Mouse (Mus musculus): ENCODE data around the gene Ptgir.

Ptgir gene

DNA sequence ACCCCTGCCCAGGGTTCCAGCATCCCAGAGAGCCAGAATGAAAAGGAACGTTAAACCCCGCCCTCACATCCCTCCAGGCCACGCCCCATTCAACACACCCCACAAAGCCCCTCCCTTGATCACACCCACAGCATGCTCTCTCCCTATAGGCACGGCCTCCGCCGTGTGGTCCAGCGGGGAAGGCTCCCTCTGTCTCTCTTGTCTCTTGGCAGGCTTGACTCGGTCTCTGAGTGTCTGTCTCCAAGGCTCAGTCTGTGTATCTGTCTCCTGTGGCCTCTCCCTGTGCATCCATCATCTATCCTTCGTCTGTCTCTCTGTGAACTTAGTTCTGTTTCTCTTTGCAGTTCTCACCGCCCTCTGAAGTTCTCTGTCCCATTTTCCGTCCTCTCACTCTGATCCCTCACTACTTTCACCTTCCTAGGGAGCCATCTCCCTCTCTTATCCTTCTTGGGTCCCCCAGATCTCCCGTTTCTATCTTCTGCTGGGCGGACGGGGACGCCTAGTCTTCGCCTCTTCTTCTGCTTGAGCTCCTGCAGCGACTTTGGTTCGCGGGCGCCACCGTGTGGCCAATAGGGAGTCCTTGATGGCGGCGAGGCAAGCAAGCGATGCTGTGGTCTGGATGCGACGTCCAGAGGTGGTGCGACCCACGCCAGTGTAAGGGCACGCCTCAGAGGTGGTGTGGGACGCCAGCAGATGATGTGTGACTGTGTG lies 14.5 kb upstream of the Ptgir start, which contains the start of gene Gng8:
TSS of gene Gng8 (plus strand) at position 146 of the 711 bp plus-strand sequence.
- peak; percentile 82 for DNase-seq (ENCODE audit: low read depth, low spot score)

DNA sequence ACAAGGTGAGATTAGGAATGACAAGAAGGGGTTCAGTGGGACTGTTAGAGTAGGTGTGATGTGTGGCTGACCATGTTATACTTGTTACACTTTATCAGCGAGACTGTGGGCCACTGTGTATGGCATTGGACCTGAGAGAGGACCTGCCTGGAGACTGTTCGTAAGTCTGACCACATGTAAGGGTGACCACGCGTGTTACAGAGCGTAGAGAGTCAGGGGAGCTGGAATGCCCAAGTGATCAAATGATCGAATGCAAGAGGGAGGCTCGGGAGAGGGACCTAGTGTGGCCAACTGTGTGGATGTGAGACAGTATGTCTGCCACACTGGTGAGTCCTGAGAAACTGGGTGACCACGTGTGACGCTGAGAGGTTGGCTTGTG lies 13.9 kb upstream of the Ptgir start:
- DNase-seq (ENCODE audit: low read depth, low spot score), result no peak

GRCm38 (mm10) chr7:16893612-16894011 lies 12.7 kb upstream of the Ptgir start:
- DNase-seq (ENCODE audit: low read depth, low spot score), result no peak

- DNase-seq (ENCODE audit: low read depth, low spot score), result no peak
Observed at GRCm38 (mm10) chr7:16894279-16894678, 12.0 kb upstream of the Ptgir start.

GRCm38 (mm10) chr7:16895000-16895399 lies 11.3 kb upstream of the Ptgir start:
- peak; percentile 61 for DNase-seq (ENCODE audit: low read depth, low spot score)

DNA sequence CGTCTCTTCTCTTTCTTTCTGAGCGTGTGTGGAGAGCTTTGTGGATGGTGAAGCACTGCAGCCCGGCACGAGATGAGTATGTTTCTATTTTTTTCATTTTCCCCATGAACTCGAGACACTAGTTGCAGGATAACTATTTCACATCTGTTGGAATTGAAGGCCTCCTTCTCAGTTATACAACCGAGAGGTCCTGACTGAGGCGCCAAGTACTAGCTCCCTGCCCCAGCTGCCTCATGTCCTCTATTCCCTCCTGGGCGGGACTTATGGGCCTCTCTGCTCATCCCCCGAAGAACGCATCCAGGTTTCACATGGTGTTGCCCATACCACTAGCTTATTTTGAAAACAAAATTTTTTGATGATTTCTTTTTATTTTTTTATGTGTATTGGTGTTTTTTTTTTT lies 10.8 kb upstream of the Ptgir start:
- DNase-seq (ENCODE audit: low read depth, low spot score), result no peak

GRCm38 (mm10) chr7:16900526-16900925 lies 5.8 kb upstream of the Ptgir start:
- no peak for DNase-seq (ENCODE audit: low read depth, low spot score)

DNA sequence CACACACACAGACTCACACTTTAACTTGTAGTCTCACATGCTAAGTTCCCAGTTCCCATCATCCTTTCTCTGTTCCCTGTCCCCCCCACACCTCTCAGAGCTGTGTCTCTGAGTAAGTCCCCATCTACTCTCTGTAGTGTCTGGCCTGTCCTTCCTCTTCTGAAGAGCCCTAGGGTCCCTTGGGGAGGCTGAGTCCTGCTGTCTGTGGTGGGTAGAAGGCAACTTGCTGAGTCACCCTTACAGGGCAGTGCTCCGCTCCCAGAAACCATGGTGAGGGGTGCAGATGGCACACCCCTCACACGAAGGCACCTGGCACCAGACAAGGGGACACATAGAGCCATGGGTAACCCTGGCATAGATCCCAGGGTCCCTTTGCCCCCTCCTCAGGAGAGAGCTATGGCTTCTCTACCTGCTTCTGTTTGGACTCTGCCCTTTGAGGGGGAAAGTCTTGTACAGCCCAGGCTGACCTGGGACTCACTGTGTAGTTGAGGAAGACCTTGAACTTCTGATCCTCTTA lies 2.8 kb upstream of the Ptgir start:
- DNase-seq (ENCODE audit: low read depth, low spot score), result no peak

- DNase-seq (ENCODE audit: low read depth, low spot score), result no peak
Observed at GRCm38 (mm10) chr7:16904120-16904675, 2.1 kb upstream of the Ptgir start.

- no peak for DNase-seq (ENCODE audit: low read depth, low spot score)
Observed at GRCm38 (mm10) chr7:16905491-16906021, 734 bp upstream of the Ptgir start.

- DNase-seq (ENCODE audit: low read depth, low spot score), result no peak
Observed at GRCm38 (mm10) chr7:16906889-16907559, 734 bp downstream of the Ptgir start.

DNA sequence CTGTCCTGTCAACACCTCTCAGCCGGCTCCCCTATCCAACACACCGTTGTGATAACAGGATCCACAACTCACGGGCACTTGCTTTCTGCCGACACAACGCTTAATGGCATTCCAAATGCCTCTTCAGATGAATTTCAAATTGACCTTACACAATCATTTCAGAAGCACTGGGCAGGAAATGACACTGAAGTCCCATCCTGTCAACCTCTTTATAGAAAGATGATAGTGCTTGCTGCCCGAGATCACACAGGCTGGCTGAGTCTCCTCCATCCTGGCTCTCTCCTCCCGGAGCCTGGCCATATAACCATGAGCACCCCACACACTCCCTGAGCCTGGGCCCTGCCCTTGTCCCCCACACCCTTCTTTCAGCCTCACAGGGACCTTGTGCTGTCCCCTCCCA lies 1.6 kb downstream of the Ptgir start:
- DNase-seq (ENCODE audit: low read depth, low spot score), result no peak

DNA sequence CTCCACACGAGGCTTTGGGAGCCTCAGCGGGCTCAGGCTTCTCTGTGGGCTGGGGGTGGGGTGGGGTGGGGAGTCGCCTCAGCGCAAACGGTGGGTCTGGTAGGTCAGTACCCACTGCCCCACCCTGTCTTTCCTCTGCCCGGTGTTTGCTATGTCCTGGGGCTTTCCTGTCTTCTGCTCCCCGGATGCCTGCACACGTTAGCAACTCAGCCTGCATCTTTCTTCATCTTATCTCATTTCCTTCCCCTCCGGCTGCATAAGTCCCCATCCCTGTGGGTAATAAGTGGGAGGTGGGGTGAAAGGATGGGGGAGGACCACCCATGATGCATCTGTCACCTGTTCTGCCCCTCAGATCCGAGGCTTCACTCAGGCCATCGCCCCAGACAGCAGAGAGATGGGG lies 2.1 kb downstream of the Ptgir start:
- DNase-seq (ENCODE audit: low read depth, low spot score), result no peak

DNA sequence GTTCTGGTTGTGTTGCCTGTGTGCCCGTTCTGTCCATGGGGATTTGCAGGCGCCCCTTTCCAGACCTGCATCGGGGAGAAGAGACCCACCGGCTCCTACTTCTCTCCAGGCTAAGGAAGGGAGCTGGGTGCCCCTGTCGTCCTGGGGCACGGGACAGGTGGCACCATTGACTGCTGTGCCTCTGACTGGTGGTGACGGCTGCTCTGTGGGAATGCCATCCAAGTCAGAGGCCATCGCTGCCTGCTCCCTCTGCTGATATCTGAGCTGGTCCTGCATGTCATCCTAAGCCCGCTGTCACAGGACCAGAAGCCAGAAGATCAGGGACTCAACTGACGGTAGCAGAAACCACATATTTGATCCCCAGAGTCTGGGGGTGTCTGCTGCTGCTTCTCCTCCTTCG lies 2.6 kb downstream of the Ptgir start:
- no peak for DNase-seq (ENCODE audit: low read depth, low spot score)

- DNase-seq (ENCODE audit: low read depth, low spot score), result no peak
Observed at GRCm38 (mm10) chr7:16909909-16910308, 3.6 kb downstream of the Ptgir start.

- DNase-seq (ENCODE audit: low read depth, low spot score), result no peak
Observed at GRCm38 (mm10) chr7:16911904-16912303, 5.6 kb downstream of the Ptgir start.

- peak; percentile 78 for DNase-seq (ENCODE audit: low read depth, low spot score)
Observed at GRCm38 (mm10) chr7:16912360-16912759, 6.1 kb downstream of the Ptgir start.

DNA sequence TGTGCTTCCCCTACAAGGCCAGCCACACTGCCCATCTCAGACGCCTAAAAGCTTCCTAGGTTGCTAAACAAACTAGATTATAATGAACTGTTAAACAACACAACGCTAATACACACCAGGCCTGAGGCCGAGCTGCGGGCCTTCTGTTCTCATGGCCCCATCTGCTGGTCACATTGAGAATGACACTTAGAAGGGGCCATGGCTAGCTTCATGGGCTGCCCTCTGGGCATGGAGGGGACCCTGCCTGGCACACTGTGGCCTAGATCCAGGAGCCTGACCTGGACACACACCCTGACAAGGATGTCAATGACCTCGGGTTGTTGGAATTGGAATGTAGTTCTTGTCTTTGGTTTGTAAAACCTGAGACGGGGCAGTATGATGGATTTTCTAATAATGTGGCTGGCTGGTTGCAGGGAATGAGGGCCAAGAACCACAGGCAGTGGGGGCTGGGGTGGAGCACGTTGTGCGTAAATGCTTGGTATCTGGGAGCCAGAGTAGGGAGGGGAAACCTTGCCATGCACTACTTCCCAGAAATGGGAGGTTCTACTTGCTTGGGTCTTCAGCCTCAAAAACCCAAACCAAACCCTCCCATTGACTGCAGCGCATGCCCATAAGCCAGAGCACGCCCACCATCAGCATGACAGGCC lies 7.6 kb downstream of the Ptgir start:
- DNase-seq (ENCODE audit: low read depth, low spot score), result no peak

- DNase-seq (ENCODE audit: low read depth, low spot score), result no peak
Observed at GRCm38 (mm10) chr7:16914453-16915343, 8.4 kb downstream of the Ptgir start.

DNA sequence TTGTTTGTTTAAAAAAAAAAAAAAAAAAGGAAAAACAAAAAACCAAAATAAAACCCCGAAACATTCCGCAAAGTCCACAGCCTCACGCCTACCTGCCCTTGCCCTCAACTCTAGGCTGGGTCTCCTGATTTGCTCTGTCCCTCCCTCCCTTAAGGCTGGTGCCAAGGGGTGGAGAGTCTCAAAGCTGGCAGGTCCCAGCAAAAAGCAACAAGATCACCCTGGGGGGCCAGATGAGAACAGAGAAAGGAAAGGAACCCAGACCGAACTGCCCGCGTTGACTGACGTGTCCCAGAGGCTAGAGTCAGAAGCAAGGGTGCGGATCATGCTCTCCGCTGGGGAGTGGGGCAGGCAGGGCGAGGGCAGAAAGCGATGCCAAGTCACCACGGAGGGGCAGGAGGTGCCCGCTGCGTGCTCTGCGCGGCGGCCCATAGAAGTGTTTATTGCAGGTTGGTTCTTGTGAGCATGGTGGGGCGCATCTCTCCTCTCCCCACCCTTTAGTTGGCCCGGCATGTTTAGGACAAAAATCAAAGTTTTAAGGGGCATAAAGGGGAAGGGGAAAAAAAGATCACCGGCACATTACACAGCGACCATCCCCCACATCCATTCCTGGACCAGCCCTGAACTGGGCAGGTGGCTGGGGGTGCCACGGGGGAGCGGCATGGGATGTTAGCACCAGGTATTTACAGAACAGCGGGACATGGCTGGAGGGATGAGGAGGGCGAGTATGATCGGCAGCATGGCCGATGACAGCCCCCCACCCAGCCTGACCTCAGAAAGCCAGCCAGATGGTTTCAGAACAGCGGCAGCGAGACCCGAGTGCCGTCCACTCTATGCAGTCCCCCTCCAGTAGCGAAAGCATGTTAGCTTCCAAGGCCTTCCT lies 9.4 kb downstream of the Ptgir start:
- no peak for DNase-seq (ENCODE audit: low read depth, low spot score)

Measured in skeletal muscle tissue, adult 2 months (tissue).